Comparison of ENCODE assay signal across 8 mouse cellular contexts in the genomic region with DNA sequence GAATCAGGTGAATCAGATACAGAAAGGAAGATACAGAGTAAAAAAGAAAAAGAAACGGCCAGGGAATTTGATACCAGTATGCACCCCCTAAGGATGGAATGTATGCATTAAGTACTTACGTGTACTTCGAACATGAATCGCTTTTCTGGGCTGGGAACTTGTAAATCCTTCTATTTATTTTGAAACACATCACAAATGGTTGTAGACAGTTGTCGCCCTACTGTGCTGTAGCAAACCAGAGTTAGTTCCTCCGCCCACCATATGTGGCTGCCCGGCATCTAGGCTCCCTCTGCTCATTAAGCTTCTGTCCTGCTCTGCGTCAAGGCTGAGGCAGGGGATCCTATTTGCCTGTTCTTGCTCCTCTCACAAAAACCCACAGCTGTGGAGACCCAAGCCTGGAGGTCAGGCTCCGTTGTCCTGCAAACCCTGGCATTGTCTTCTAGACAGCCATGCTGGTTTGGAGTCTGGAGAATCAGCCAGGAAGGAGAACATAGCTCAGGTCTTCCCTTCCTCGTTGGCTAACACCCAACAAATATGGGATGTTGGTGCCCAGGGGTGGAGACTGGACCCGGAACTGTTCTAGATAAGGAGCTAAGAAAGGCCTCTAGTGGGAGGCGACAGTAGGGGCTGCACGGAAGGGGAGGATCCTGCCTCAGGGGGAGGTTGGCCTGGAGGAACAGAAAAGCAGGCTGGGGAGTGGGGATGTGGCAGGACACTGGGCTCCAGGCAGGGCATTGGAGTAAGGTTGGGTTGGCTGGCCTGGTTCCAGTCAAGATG.
DNase-seq lines count a peak whose midpoint lies in the region; ATAC-seq and TF ChIP-seq lines count a peak whose summit lies in the region.

No protein-coding gene starts in this region.

- no peak overlapping the region for H3K4me2 ChIP-seq in limb, embryonic 14.5 days (replicated peaks; ENCODE audit: low read depth, low read length, severe bottlenecking)

- 0 out of 2 replicates have a peak, but pooled peaks cover 3% of the 10 kb centered on the region for H3K36me3 ChIP-seq in heart, embryonic 10.5 days
- H3K36me3 ChIP-seq in limb, embryonic 14.5 days (ENCODE audit: control insufficient read depth, insufficient read depth, low read length) = peaks cover 14% of the 10 kb centered on the region; the same call in 1 of the 2 replicates

- H3K4me1 ChIP-seq in heart, embryonic 10.5 days = peaks cover 44% of the 10 kb centered on the region
- H3K4me1 ChIP-seq in limb, embryonic 14.5 days (ENCODE audit: control insufficient read depth, insufficient read depth, low read length) = peaks cover 12% of the 10 kb centered on the region

- H3K9ac ChIP-seq in limb, embryonic 14.5 days (ENCODE audit: low read depth, low read length, severe bottlenecking) = no peak overlapping the region

- WGBS in heart, embryonic 10.5 days = 55% methylated on average over 13 of the region's 13 CpGs
- WGBS in limb, embryonic 14.5 days = 73% methylated on average over 13 of the region's 13 CpGs

- DNase-seq in heart, adult 18-20 months = peak; percentile 32 to 53
- no peak for DNase-seq in heart, adult 8-10 months (ENCODE audit: low spot score)
- peak; percentile 83 for DNase-seq in heart, embryonic 10.5 days (ENCODE audit: low spot score)
- no peak for DNase-seq in limb, embryonic 14.5 days (ENCODE audit: low spot score)
- no peak for DNase-seq in cerebellum, adult 9-11 months
- no peak for DNase-seq in embryo, embryonic 10.5 days (ENCODE audit: low spot score)
- no peak for DNase-seq in c-Kit-positive CD71-positive TER-119-positive erythroid progenitor cells, embryonic 14.5 days (ENCODE audit: low spot score)

- H3K27ac ChIP-seq in heart, embryonic 10.5 days = peak overlapping the region; percentile 73
- H3K27ac ChIP-seq in limb, embryonic 14.5 days (replicated peaks; ENCODE audit: low read depth, low read length) = 0 out of 2 replicates have a peak overlapping the region, but pooled peaks have one; percentile 19

- H3K4me3 ChIP-seq in heart, embryonic 10.5 days = peak overlapping the region; percentile 22; the same call in 1 of the 2 replicates
- H3K4me3 ChIP-seq in limb, embryonic 14.5 days (replicated peaks; ENCODE audit: low read length) = no peak overlapping the region

- H3K9me3 ChIP-seq in heart, embryonic 10.5 days = no peaks in the 10 kb centered on the region
- no peaks in the 10 kb centered on the region for H3K9me3 ChIP-seq in limb, embryonic 14.5 days (ENCODE audit: control insufficient read depth, low read length)

- no peak for TF ChIP-seq POLR2A in limb, embryonic 14.5 days (IDR thresholded peaks at IDR 0.05; ENCODE audit: borderline replicate concordance, extremely low read depth, insufficient read depth, insufficient read length)

- ATAC-seq in limb, embryonic 14.5 days (ENCODE audit: low FRiP score, low read depth) = no peak
- 0 out of 2 replicates have a peak, but pooled peaks have one; percentile 30 for ATAC-seq in megakaryocyte, adult 5-6 weeks (ENCODE audit: poor library complexity, severe bottlenecking)

- H3K27me3 ChIP-seq in heart, embryonic 10.5 days (ENCODE audit: insufficient read depth, poor library complexity, severe bottlenecking) = no peaks in the 10 kb centered on the region
- no peaks in the 10 kb centered on the region for H3K27me3 ChIP-seq in limb, embryonic 14.5 days (ENCODE audit: control insufficient read depth, insufficient read depth, low read length)

Comparison
In these comparisons a context has a peak if more than half of its experiments do, and no peak if none do; other contexts are left out.
1. DNase-seq: peak in heart, adult 18-20 months (2 of 2) and heart, embryonic 10.5 days (single experiment); none in heart, adult 8-10 months (single experiment), limb, embryonic 14.5 days (single experiment), cerebellum, adult 9-11 months (single experiment), embryo, embryonic 10.5 days (single experiment) and c-Kit-positive CD71-positive TER-119-positive erythroid progenitor cells, embryonic 14.5 days (single experiment).